Mouse (Mus musculus): ENCODE measurements around the gene Dbndd2.

Dbndd2 gene

GRCm38 (mm10) chr2:164453887-164454500 lies 31.9 kb upstream of the Dbndd2 start:
- DNase-seq (ENCODE audit: low spot score in 2 of 2): no peak

GRCm38 (mm10) chr2:164454846-164455245 lies 31.1 kb upstream of the Dbndd2 start:
- DNase-seq (ENCODE audit: low spot score in 2 of 2): peak; percentile 71 to 93

- no peak for DNase-seq (ENCODE audit: low spot score in 2 of 2)
Observed at GRCm38 (mm10) chr2:164455421-164456190, 30.3 kb upstream of the Dbndd2 start.

- DNase-seq (ENCODE audit: low spot score in 2 of 2): no peak
Observed at GRCm38 (mm10) chr2:164456413-164456812, 29.5 kb upstream of the Dbndd2 start.

GRCm38 (mm10) chr2:164456864-164457300 lies 29.0 kb upstream of the Dbndd2 start, which contains the start of gene Sys1:
TSS of gene Sys1 (plus strand) at chr2:164456964.
- DNase-seq (ENCODE audit: low spot score in 2 of 2): peak in 1 of 2 experiments; percentile 50

GRCm38 (mm10) chr2:164457942-164458341 lies 28.0 kb upstream of the Dbndd2 start:
- DNase-seq (ENCODE audit: low spot score in 2 of 2): no peak

GRCm38 (mm10) chr2:164458535-164458934 lies 27.4 kb upstream of the Dbndd2 start:
- no peak for DNase-seq (ENCODE audit: low spot score in 2 of 2)

- peak; percentile 95 to 98 for DNase-seq (ENCODE audit: low spot score in 2 of 2)
Observed at GRCm38 (mm10) chr2:164460745-164461551, 25.0 kb upstream of the Dbndd2 start, which contains the start of gene Gm20458. TSS of gene Gm20458 (plus strand) at chr2:164460967.

- DNase-seq (ENCODE audit: low spot score in 2 of 2): no peak
Observed at GRCm38 (mm10) chr2:164465161-164465560, 20.7 kb upstream of the Dbndd2 start.

- no peak for DNase-seq (ENCODE audit: low spot score in 2 of 2)
Observed at GRCm38 (mm10) chr2:164466787-164467186, 19.1 kb upstream of the Dbndd2 start.

- peak in 1 of 2 experiments; percentile 61 for DNase-seq (ENCODE audit: low spot score in 2 of 2)
Observed at GRCm38 (mm10) chr2:164470254-164470653, 15.7 kb upstream of the Dbndd2 start.

- no peak for DNase-seq (ENCODE audit: low spot score in 2 of 2)
Observed at GRCm38 (mm10) chr2:164473624-164474023, 12.3 kb upstream of the Dbndd2 start, which contains the start of gene Trp53tg5. TSS of gene Trp53tg5 (minus strand) at chr2:164473724.

- DNase-seq (ENCODE audit: low spot score in 2 of 2): peak; percentile 71 to 80
Observed at GRCm38 (mm10) chr2:164486258-164487114, 580 bp downstream of the Dbndd2 start.

GRCm38 (mm10) chr2:164487115-164487527 lies 1.2 kb downstream of the Dbndd2 start:
- DNase-seq (ENCODE audit: low spot score in 2 of 2): peak in 1 of 2 experiments; percentile 31

- peak in 1 of 2 experiments; percentile 70 for DNase-seq (ENCODE audit: low spot score in 2 of 2)
Observed at GRCm38 (mm10) chr2:164487812-164488211, 1.9 kb downstream of the Dbndd2 start.

GRCm38 (mm10) chr2:164494126-164494525 lies 8.2 kb downstream of the Dbndd2 start:
- DNase-seq (ENCODE audit: low spot score in 2 of 2): peak in 1 of 2 experiments; percentile 24

GRCm38 (mm10) chr2:164496331-164496730 lies 10.4 kb downstream of the Dbndd2 start:
- DNase-seq (ENCODE audit: low spot score in 2 of 2): no peak

- peak in 1 of 2 experiments; percentile 86 for DNase-seq (ENCODE audit: low spot score in 2 of 2)
Observed at GRCm38 (mm10) chr2:164496847-164497690, 11.2 kb downstream of the Dbndd2 start, which contains the start of gene Pigt. TSS of gene Pigt (plus strand) at chr2:164497520.

GRCm38 (mm10) chr2:164497691-164498268 lies 11.9 kb downstream of the Dbndd2 start:
- no peak for DNase-seq (ENCODE audit: low spot score in 2 of 2)

Data from left cerebral cortex, adult 9 months (tissue).